33 mouse cellular contexts compared by ENCODE assay signal in genomic region chr7:126851192-126851591, GRCm38 (mm10). TPM values are rescaled to one million over a fixed set of nuclear protein-coding genes. Genes with fewer than 3 reads are reported as not detected.
DNase-seq lines count a peak whose midpoint lies in the region; ATAC-seq and TF ChIP-seq lines count a peak whose summit lies in the region.
"Had no signal": no experiment of that assay in that cellular context is flagged by ENCODE, and none has a peak within 500 bp of the region (broad histone marks: within the 10 kb centered on the region; RNA-seq: fewer than 3 reads in every experiment).

No protein-coding gene starts in this region.

- peaks cover 48% of the 10 kb centered on the region for H3K27me3 ChIP-seq in hindbrain, embryonic 13.5 days
- H3K27me3 ChIP-seq in hindbrain, embryonic 12.5 days = peaks cover 44% of the 10 kb centered on the region
- H3K27me3 ChIP-seq in CH12.LX (replicated peaks) (no peaks in the 10 kb centered on the region), E14TG2a.4 (ENCODE audit: insufficient read depth, low read length) (peaks cover 32% of the 10 kb centered on the region)
- H3K27me3 ChIP-seq in embryonic facial prominence, embryonic 13.5 days = peaks cover 45% of the 10 kb centered on the region

- DNase-seq in CH12.LX (ENCODE audit: extremely low read depth) = no peak
- no peak for DNase-seq in heart, adult 11 months
- no peak for DNase-seq in layer of hippocampus, adult 9-10 months (ENCODE audit: low spot score)
- DNase-seq: adrenal gland, postnatal 25 days; cerebellum, adult 9-10 months; gastrocnemius, postnatal 14 days; heart, adult 18-20 months; heart, postnatal 10 days; kidney, adult 2 months; layer of hippocampus, postnatal 36 days; liver, embryonic 13.5 days; lung, embryonic 14.5 days; lung, postnatal 36 days; right cerebral cortex, postnatal 14 days; spleen, adult 18-20 months had no signal

- H3K9ac ChIP-seq in hindbrain, embryonic 13.5 days = peak overlapping the region; percentile 21; the same call in 1 of the 2 replicates
- H3K9ac ChIP-seq in hindbrain, embryonic 12.5 days = no peak overlapping the region
- no peak overlapping the region for H3K9ac ChIP-seq in CH12.LX (ENCODE audit: insufficient read depth, low read depth)
- peak overlapping the region; percentile 54; the same call in 1 of the 2 replicates for H3K9ac ChIP-seq in embryonic facial prominence, embryonic 13.5 days
- H3K9ac ChIP-seq: heart, embryonic 12.5 days; hindbrain, embryonic 14.5 days; liver, embryonic 13.5 days; lung, embryonic 14.5 days; neural tube, embryonic 12.5 days had no signal

- dilution Hi-C loops in CH12.LX (cut with MboI; ENCODE audit: extremely low pct_ligation_motif_present, extremely low pct_unique_long_range_greater_than_20kb, low sequenced_read_pairs) = no loop called here

- no peak overlapping the region for H3K4me3 ChIP-seq in hindbrain, embryonic 13.5 days
- no peak overlapping the region for H3K4me3 ChIP-seq in hindbrain, embryonic 12.5 days
- H3K4me3 ChIP-seq in CH12.LX (replicated peaks in 1 of 3; ENCODE audit: low read depth in 2 of 3, low read length in 2 of 3, poor library complexity in 1 of 3) (no peak overlapping the region), E14TG2a.4 (replicated peaks; ENCODE audit: low read length) (peak overlapping the region; percentile 20; the same call in 1 of the 2 replicates)
- no peak overlapping the region for H3K4me3 ChIP-seq in embryonic facial prominence, embryonic 13.5 days
- H3K4me3 ChIP-seq: heart, embryonic 12.5 days; layer of hippocampus, adult 2 months; liver, embryonic 13.5 days; megakaryocyte, embryonic 14.5 days; neural tube, embryonic 12.5 days had no signal

- no peak for TF ChIP-seq CTCF in CH12.LX (conservative IDR thresholded peaks at IDR 0.05 in 1 of 2, IDR thresholded peaks at IDR 0.05 in 1 of 2; ENCODE audit: low read depth in 2 of 2, low read length in 2 of 2)
- no peak for TF ChIP-seq CTCF in E14TG2a.4 (conservative IDR thresholded peaks at IDR 0.05; ENCODE audit: low read length)

- TF ChIP-seq EP300 in CH12.LX (IDR thresholded peaks at IDR 0.05; ENCODE audit: low read length) = no peak

- TF ChIP-seq POLR2A in CH12.LX (IDR thresholded peaks at IDR 0.05; ENCODE audit: low read depth, low read length) = no peak; the same call in 1 of the 2 replicates

- peaks cover 50% of the 10 kb centered on the region for H3K36me3 ChIP-seq in hindbrain, embryonic 13.5 days
- H3K36me3 ChIP-seq in hindbrain, embryonic 12.5 days = peaks cover 46% of the 10 kb centered on the region
- H3K36me3 ChIP-seq in CH12.LX (replicated peaks in 1 of 2; ENCODE audit: control insufficient read depth in 1 of 2, insufficient read depth in 1 of 2, low read length in 1 of 2) = peaks cover 49 to 76% of the 10 kb centered on the region in 2 experiments
- H3K36me3 ChIP-seq in E14TG2a.4 (ENCODE audit: insufficient read depth, low read length) = peaks cover 70% of the 10 kb centered on the region
- peaks cover 47% of the 10 kb centered on the region for H3K36me3 ChIP-seq in embryonic facial prominence, embryonic 13.5 days

- no peak for TF ChIP-seq RAD21 in CH12.LX (IDR thresholded peaks at IDR 0.05; ENCODE audit: low read depth, low read length)

- WGBS in hindbrain, embryonic 13.5 days = 45% methylated on average over 12 of the region's 12 CpGs
- 35% methylated on average over 12 of the region's 12 CpGs for WGBS in hindbrain, embryonic 12.5 days
- WGBS in embryonic facial prominence, embryonic 13.5 days = 23% methylated on average over 12 of the region's 12 CpGs

- ATAC-seq in hindbrain, embryonic 13.5 days (ENCODE audit: low FRiP score) = no peak
- no peak for ATAC-seq in hindbrain, embryonic 12.5 days (ENCODE audit: low FRiP score)
- ATAC-seq in embryonic facial prominence, embryonic 13.5 days (ENCODE audit: insufficient number of reproducible peaks, insufficient read depth, low FRiP score, low TSS enrichment, low read depth) = no peak
- ATAC-seq: forebrain, embryonic 16.5 days had no signal

- peaks cover 23% of the 10 kb centered on the region for H3K4me1 ChIP-seq in hindbrain, embryonic 13.5 days (replicated peaks)
- peaks cover 23% of the 10 kb centered on the region for H3K4me1 ChIP-seq in hindbrain, embryonic 12.5 days
- H3K4me1 ChIP-seq in CH12.LX (ENCODE audit: control insufficient read depth in 1 of 2, insufficient read depth in 2 of 2) (peaks cover 6 to 8% of the 10 kb centered on the region in 2 experiments; a peak in 2 of 4 replicates), E14TG2a.4 (replicated peaks; ENCODE audit: low read depth, low read length) (peaks cover 82% of the 10 kb centered on the region)
- H3K4me1 ChIP-seq in embryonic facial prominence, embryonic 13.5 days = peaks cover 29% of the 10 kb centered on the region

- in situ Hi-C loops in CH12.LX (cut with MboI; ENCODE audit: low pct_ligation_motif_present, low pct_unique_long_range_greater_than_20kb, low sequenced_read_pairs) = no loop called here

- no peak overlapping the region for H3K27ac ChIP-seq in hindbrain, embryonic 13.5 days
- H3K27ac ChIP-seq in hindbrain, embryonic 12.5 days = no peak overlapping the region
- no peak overlapping the region for H3K27ac ChIP-seq in CH12.LX (ENCODE audit: insufficient read depth, low read depth)
- H3K27ac ChIP-seq in embryonic facial prominence, embryonic 13.5 days = no peak overlapping the region
- H3K27ac ChIP-seq: hindbrain, embryonic 14.5 days; layer of hippocampus, adult 2 months; liver, embryonic 13.5 days; neural tube, embryonic 12.5 days had no signal

- no peak overlapping the region for H3K4me2 ChIP-seq in hindbrain, embryonic 13.5 days
- H3K4me2 ChIP-seq in hindbrain, embryonic 12.5 days (replicated peaks) = no peak overlapping the region
- no peak overlapping the region for H3K4me2 ChIP-seq in CH12.LX (ENCODE audit: insufficient read depth, low read depth, poor library complexity, severe bottlenecking)
- H3K4me2 ChIP-seq in embryonic facial prominence, embryonic 13.5 days = no peak overlapping the region
- H3K4me2 ChIP-seq: heart, embryonic 12.5 days; hindbrain, embryonic 14.5 days; liver, embryonic 13.5 days; lung, embryonic 14.5 days; neural tube, embryonic 12.5 days had no signal

- H3K79me2 ChIP-seq in CH12.LX (replicated peaks; ENCODE audit: control insufficient read depth, extremely low read depth, insufficient read depth, poor library complexity, severe bottlenecking) = no peaks in the 10 kb centered on the region

- H3K9me3 ChIP-seq in hindbrain, embryonic 13.5 days = no peaks in the 10 kb centered on the region
- no peaks in the 10 kb centered on the region for H3K9me3 ChIP-seq in hindbrain, embryonic 12.5 days (replicated peaks)
- H3K9me3 ChIP-seq in CH12.LX (replicated peaks; ENCODE audit: low read length) (no peaks in the 10 kb centered on the region), E14TG2a.4 (ENCODE audit: low read length) (no peaks in the 10 kb centered on the region)
- H3K9me3 ChIP-seq in embryonic facial prominence, embryonic 13.5 days = no peaks in the 10 kb centered on the region
- H3K9me3 ChIP-seq: heart, embryonic 12.5 days; liver, embryonic 13.5 days; megakaryocyte, embryonic 14.5 days; neural tube, embryonic 12.5 days had no signal

TF ChIP-seq in CH12.LX, 34 proteins besides CTCF, POLR2A, EP300 and RAD21:
- TF ChIP-seq POLR2AphosphoS2 (IDR thresholded peaks at IDR 0.05; ENCODE audit: low read depth, low read length) = peak; percentile 70
- TF ChIP-seq RCOR1 (conservative IDR thresholded peaks at IDR 0.05; ENCODE audit: low read depth, low read length) = no peak

RNA-seq across cellular contexts. Expression of gene Doc2a, which starts 4.0 kb away (rescaled TPM):
- 7.1 and 9.3 TPM in 2 replicates for polyA plus RNA-seq in hindbrain, embryonic 13.5 days (2015; fragmentation: Nextera tagmentation; extraction: Ambion mirVana)
- polyA plus RNA-seq in hindbrain, embryonic 12.5 days (2016; fragmentation: Nextera tagmentation; extraction: Ambion mirVana) = 4.3 and 4.4 TPM in 2 replicates
- total RNA-seq in CH12.LX (2012; rRNA removed) (1.9 and 3.4 TPM in 2 replicates), CH12.LX (2014; rRNA removed) (not detected in 2 replicates)
- polyA plus RNA-seq in CH12.LX (2012; ENCODE audit: insufficient read length, low read depth) = not detected in 2 replicates
- 1.6 and 1.9 TPM in 2 replicates for polyA plus RNA-seq in embryonic facial prominence, embryonic 13.5 days (2015; fragmentation: Nextera tagmentation; extraction: Ambion mirVana)
- total RNA-seq: common myeloid progenitor, adult 5-6 weeks; gastrocnemius, postnatal 14 days; heart, adult 18-20 months; heart, postnatal 10 days had no signal
- polyA plus RNA-seq: C2C12; heart, embryonic 12.5 days; urinary bladder, adult 2 months had no signal

RNA-seq across cellular contexts. Expression of gene Hirip3, which starts 10.6 kb away (rescaled TPM):
- 20.2 and 25.7 TPM in 2 replicates for polyA plus RNA-seq in hindbrain, embryonic 13.5 days (2015; fragmentation: Nextera tagmentation; extraction: Ambion mirVana)
- 30.5 and 35.4 TPM in 2 replicates for polyA plus RNA-seq in hindbrain, embryonic 12.5 days (2016; fragmentation: Nextera tagmentation; extraction: Ambion mirVana)
- total RNA-seq in CH12.LX (2012; rRNA removed) = 70.9 and 103 TPM in 2 replicates
- total RNA-seq in CH12.LX (2014; rRNA removed) = 42.4 and 44.7 TPM in 2 replicates
- 190 and 267 TPM in 2 replicates for polyA plus RNA-seq in CH12.LX (2012; ENCODE audit: insufficient read length, low read depth)
- 37.5 and 43.0 TPM in 2 replicates for polyA plus RNA-seq in embryonic facial prominence, embryonic 13.5 days (2015; fragmentation: Nextera tagmentation; extraction: Ambion mirVana)

RNA-seq across cellular contexts. Expression of gene Ino80e, which starts 11.0 kb away (rescaled TPM):
- 81.8 and 89.4 TPM in 2 replicates for polyA plus RNA-seq in hindbrain, embryonic 13.5 days (2015; fragmentation: Nextera tagmentation; extraction: Ambion mirVana)
- 89.0 and 92.6 TPM in 2 replicates for polyA plus RNA-seq in hindbrain, embryonic 12.5 days (2016; fragmentation: Nextera tagmentation; extraction: Ambion mirVana)
- total RNA-seq in CH12.LX (2012; rRNA removed) = 73.9 and 109 TPM in 2 replicates
- total RNA-seq in CH12.LX (2014; rRNA removed) = 73.6 and 78.4 TPM in 2 replicates
- 216 and 243 TPM in 2 replicates for polyA plus RNA-seq in CH12.LX (2012; ENCODE audit: insufficient read length, low read depth)
- polyA plus RNA-seq in embryonic facial prominence, embryonic 13.5 days (2015; fragmentation: Nextera tagmentation; extraction: Ambion mirVana) = 84.1 and 108 TPM in 2 replicates

RNA-seq across cellular contexts. Expression of gene 4930451I11Rik, which starts 19.8 kb away (rescaled TPM):
- polyA plus RNA-seq in hindbrain, embryonic 13.5 days (2015; fragmentation: Nextera tagmentation; extraction: Ambion mirVana) = not detected in 2 replicates
- polyA plus RNA-seq in hindbrain, embryonic 12.5 days (2016; fragmentation: Nextera tagmentation; extraction: Ambion mirVana) = not detected in 2 replicates
- total RNA-seq in CH12.LX (2012; rRNA removed) (not detected in 2 replicates), CH12.LX (2014; rRNA removed) (not detected in 2 replicates)
- polyA plus RNA-seq in CH12.LX (2012; ENCODE audit: insufficient read length, low read depth) = not detected in 2 replicates
- not detected in 2 replicates for polyA plus RNA-seq in embryonic facial prominence, embryonic 13.5 days (2015; fragmentation: Nextera tagmentation; extraction: Ambion mirVana)
- total RNA-seq: adrenal gland, postnatal 25 days; common myeloid progenitor, adult 5-6 weeks; gastrocnemius, postnatal 14 days; heart, adult 18-20 months; heart, postnatal 10 days; layer of hippocampus, adult 2 months; layer of hippocampus, postnatal 36 days; left cerebral cortex, postnatal 25 days had no signal
- polyA plus RNA-seq: brain, embryonic 14.5 days; C2C12; forebrain, embryonic 16.5 days; heart, embryonic 12.5 days; intestine, embryonic 14.5 days; kidney, adult 2 months; limb, embryonic 14.5 days; liver, embryonic 13.5 days; lung, embryonic 14.5 days; neural tube, embryonic 12.5 days; thymus, postnatal 0 days; urinary bladder, adult 2 months had no signal

RNA-seq across cellular contexts. Expression of gene Taok2, which starts 33.3 kb away (rescaled TPM):
- 57.2 and 57.4 TPM in 2 replicates for polyA plus RNA-seq in hindbrain, embryonic 13.5 days (2015; fragmentation: Nextera tagmentation; extraction: Ambion mirVana)
- polyA plus RNA-seq in hindbrain, embryonic 12.5 days (2016; fragmentation: Nextera tagmentation; extraction: Ambion mirVana) = 63.5 and 66.6 TPM in 2 replicates
- total RNA-seq in CH12.LX (2012; rRNA removed) = 28.5 and 29.0 TPM in 2 replicates
- 13.6 and 15.3 TPM in 2 replicates for total RNA-seq in CH12.LX (2014; rRNA removed)
- 32.2 and 33.0 TPM in 2 replicates for polyA plus RNA-seq in CH12.LX (2012; ENCODE audit: insufficient read length, low read depth)
- 53.4 and 53.6 TPM in 2 replicates for polyA plus RNA-seq in embryonic facial prominence, embryonic 13.5 days (2015; fragmentation: Nextera tagmentation; extraction: Ambion mirVana)

Comparison
In these comparisons a context has a peak if more than half of its experiments do, and no peak if none do; other contexts are left out.
1. H3K9ac ChIP-seq: peak in hindbrain, embryonic 13.5 days (single experiment) and embryonic facial prominence, embryonic 13.5 days (single experiment); none in hindbrain, embryonic 12.5 days (single experiment) and CH12.LX (single experiment).